Mouse (Mus musculus) subcutaneous adipose tissue, adult 2 months (tissue): ENCODE measurements around the gene Ets2. TPM values are rescaled to one million over a fixed set of nuclear protein-coding genes. Genes with fewer than 3 reads are reported as not detected.

Experiments
- polyA plus RNA-seq: library from polyadenylated mRNA; depleted of rRNA; stranded (reverse); fragments of >200 nt; gene quantifications from 2 replicates; pipeline ENCODE4 v1.2.3, GENCODE M21; 2012; ENCODE audit warnings: low replicate concordance; rRNA removed

Gene Ets2
- 51.4 and 63.7 TPM in 2 replicates for polyA plus RNA-seq

DNA sequence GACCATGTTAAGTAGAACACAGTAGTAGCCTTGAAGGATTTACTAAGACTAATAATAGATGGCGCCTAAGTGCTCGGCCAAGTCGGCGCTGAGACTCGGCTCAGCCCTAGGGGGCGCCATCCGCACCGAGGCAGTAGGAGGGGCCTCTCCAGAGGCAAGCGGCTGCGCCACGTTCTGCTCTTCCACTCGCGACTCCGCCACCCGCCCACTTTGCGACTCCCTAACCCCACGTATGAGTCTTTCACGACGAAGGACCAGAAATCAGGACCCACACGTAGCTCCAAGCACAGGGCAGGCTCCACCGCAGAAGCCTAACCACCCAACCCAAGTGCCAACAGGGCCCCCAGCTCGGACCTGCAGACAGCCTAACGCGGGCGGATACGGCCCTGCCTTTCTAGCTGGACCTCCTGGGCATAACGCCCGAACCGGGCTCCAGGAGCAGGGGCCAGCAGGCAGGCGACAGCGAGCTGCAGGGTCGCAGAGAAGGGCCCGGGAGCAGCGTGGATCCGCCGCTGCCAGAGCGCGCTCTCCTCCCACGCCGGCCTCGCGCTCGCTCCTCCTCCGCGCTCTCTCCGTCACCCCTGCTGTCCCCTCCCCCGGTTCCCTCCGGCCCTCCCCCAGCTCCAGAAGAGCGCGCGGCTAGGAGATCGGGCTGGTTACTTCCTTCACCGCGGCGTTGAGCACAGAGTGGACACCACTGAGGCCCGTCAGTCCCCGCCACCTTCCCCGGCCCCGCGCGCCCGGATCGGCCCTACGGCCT lies at the start of gene Ets2:
TSS of gene Ets2 (plus strand) at position 274 of the 760 bp plus-strand sequence.

Other genes starting within 250 kb of the Ets2 start
- 18.5 and 42.4 TPM in 2 replicates for gene Erg, start 115.5 kb upstream of the Ets2 start, polyA plus RNA-seq